22 mouse cellular contexts compared by ENCODE assay signal in genomic region chr5:89944855-89945659, GRCm38 (mm10).
DNase-seq lines count a peak whose midpoint lies in the region; ATAC-seq lines count a peak whose summit lies in the region.
"Had no signal": no experiment of that assay in that cellular context is flagged by ENCODE, and none has a peak within 500 bp of the region (broad histone marks: within the 10 kb centered on the region; RNA-seq: fewer than 3 reads in every experiment).

No protein-coding gene starts in this region.

- H3K4me2 ChIP-seq in heart, embryonic 11.5 days: no peak overlapping the region
- no peak overlapping the region; the same call in 1 of the 2 replicates for H3K4me2 ChIP-seq in limb, embryonic 11.5 days (ENCODE audit: low read depth, severe bottlenecking)
- H3K4me2 ChIP-seq in kidney, embryonic 15.5 days: no peak overlapping the region
- H3K4me2 ChIP-seq: heart, embryonic 13.5 days; liver, embryonic 12.5 days; midbrain, embryonic 12.5 days; neural tube, embryonic 13.5 days had no signal

- no peak overlapping the region for H3K9ac ChIP-seq in heart, embryonic 11.5 days (ENCODE audit: low read depth, low read length)
- H3K9ac ChIP-seq in limb, embryonic 11.5 days (ENCODE audit: low read length): no peak overlapping the region
- H3K9ac ChIP-seq in kidney, embryonic 15.5 days: no peak overlapping the region
- H3K9ac ChIP-seq: heart, embryonic 13.5 days; liver, embryonic 12.5 days; midbrain, embryonic 12.5 days; neural tube, embryonic 13.5 days had no signal

- DNase-seq in heart, adult 11 months: peak; percentile 24
- DNase-seq in right cerebral cortex, adult 18-20 months: peak; percentile 13
- DNase-seq in right cerebral cortex, postnatal 4 days: no peak
- peak; percentile 28 for DNase-seq in limb, embryonic 11.5 days (ENCODE audit: low spot score)
- no peak for DNase-seq in gastrocnemius, postnatal 25 days
- DNase-seq: adrenal gland, postnatal 25 days; cerebellum, adult 11-12 months; cerebellum, postnatal 10 days; heart, postnatal 14 days; lung, adult 18-20 months; lung, postnatal 10 days; retina, postnatal 1 day; thymus, postnatal 25 days had no signal

- no peaks in the 10 kb centered on the region for H3K27me3 ChIP-seq in heart, embryonic 11.5 days (ENCODE audit: control insufficient read depth, insufficient read depth, low read length)
- H3K27me3 ChIP-seq in limb, embryonic 11.5 days (ENCODE audit: control insufficient read depth, insufficient read depth, low read length): no peaks in the 10 kb centered on the region
- H3K27me3 ChIP-seq in kidney, embryonic 15.5 days: no peaks in the 10 kb centered on the region
- H3K27me3 ChIP-seq: heart, embryonic 13.5 days; liver, embryonic 12.5 days; neural tube, embryonic 13.5 days had no signal

- H3K4me1 ChIP-seq in heart, embryonic 11.5 days (ENCODE audit: control insufficient read depth, insufficient read depth, low read length): no peaks in the 10 kb centered on the region
- H3K4me1 ChIP-seq in limb, embryonic 11.5 days (ENCODE audit: control insufficient read depth, insufficient read depth, low read length): peaks cover 6% of the 10 kb centered on the region
- no peaks in the 10 kb centered on the region for H3K4me1 ChIP-seq in kidney, embryonic 15.5 days
- H3K4me1 ChIP-seq: heart, embryonic 13.5 days; liver, embryonic 12.5 days; neural tube, embryonic 13.5 days had no signal

- no peak overlapping the region for H3K4me3 ChIP-seq in heart, embryonic 11.5 days (ENCODE audit: low read depth, low read length)
- no peak overlapping the region for H3K4me3 ChIP-seq in limb, embryonic 11.5 days (ENCODE audit: low read depth, low read length)
- H3K4me3 ChIP-seq in kidney, embryonic 15.5 days (replicated peaks): no peak overlapping the region
- H3K4me3 ChIP-seq: heart, embryonic 13.5 days; liver, embryonic 12.5 days; midbrain, embryonic 12.5 days; myocyte; neural tube, embryonic 13.5 days had no signal

- no peaks in the 10 kb centered on the region for H3K36me3 ChIP-seq in heart, embryonic 11.5 days (ENCODE audit: control insufficient read depth, insufficient read depth, low read length)
- no peaks in the 10 kb centered on the region for H3K36me3 ChIP-seq in limb, embryonic 11.5 days (ENCODE audit: control insufficient read depth, insufficient read depth, low read length)
- H3K36me3 ChIP-seq in kidney, embryonic 15.5 days: no peaks in the 10 kb centered on the region
- H3K36me3 ChIP-seq: heart, embryonic 13.5 days; liver, embryonic 12.5 days; midbrain, embryonic 12.5 days; neural tube, embryonic 13.5 days had no signal

- H3K9me3 ChIP-seq in heart, embryonic 11.5 days (replicated peaks; ENCODE audit: control insufficient read depth, low read length): no peaks in the 10 kb centered on the region
- H3K9me3 ChIP-seq in limb, embryonic 11.5 days (ENCODE audit: control insufficient read depth, low read length): no peaks in the 10 kb centered on the region
- no peaks in the 10 kb centered on the region for H3K9me3 ChIP-seq in kidney, embryonic 15.5 days (replicated peaks)
- H3K9me3 ChIP-seq: liver, embryonic 12.5 days; midbrain, embryonic 12.5 days; neural tube, embryonic 13.5 days had no signal

- 70% methylated on average over 5 of the region's 5 CpGs for WGBS in heart, embryonic 11.5 days (ENCODE audit: insufficient replicate concordance)
- 48% methylated on average over 5 of the region's 5 CpGs for WGBS in limb, embryonic 11.5 days
- 82% methylated on average over 5 of the region's 5 CpGs for WGBS in kidney, embryonic 15.5 days

- no peak for ATAC-seq in heart, embryonic 11.5 days (replicated peaks; ENCODE audit: insufficient number of reproducible peaks, low FRiP score, low TSS enrichment)
- ATAC-seq in limb, embryonic 11.5 days (ENCODE audit: insufficient number of reproducible peaks, low FRiP score, low TSS enrichment, low read depth): peak; percentile 85
- ATAC-seq in kidney, embryonic 15.5 days (replicated peaks; ENCODE audit: low FRiP score): no peak
- ATAC-seq: hindbrain, postnatal 0 days; intestine, embryonic 16.5 days; liver, embryonic 12.5 days had no signal

- no peak overlapping the region for H3K27ac ChIP-seq in heart, embryonic 11.5 days (ENCODE audit: low read depth, low read length)
- no peak overlapping the region; the same call in 1 of the 2 replicates for H3K27ac ChIP-seq in limb, embryonic 11.5 days (replicated peaks; ENCODE audit: low read depth, low read length)
- H3K27ac ChIP-seq in kidney, embryonic 15.5 days: no peak overlapping the region
- H3K27ac ChIP-seq: heart, embryonic 13.5 days; hindbrain, postnatal 0 days; liver, embryonic 12.5 days; midbrain, embryonic 12.5 days; neural tube, embryonic 13.5 days had no signal

Comparison
In these comparisons a context has a peak if more than half of its experiments do, and no peak if none do; other contexts are left out.
1. DNase-seq: peak in heart, adult 11 months (single experiment), right cerebral cortex, adult 18-20 months (single experiment) and limb, embryonic 11.5 days (single experiment); none in right cerebral cortex, postnatal 4 days (single experiment) and gastrocnemius, postnatal 25 days (single experiment).